Comparison of ENCODE assay signal across 22 mouse cellular contexts in genomic region chr15:12290330-12290729, GRCm38 (mm10). TPM values are rescaled to one million over a fixed set of nuclear protein-coding genes. Genes with fewer than 3 reads are reported as not detected.
"Had no signal": no experiment of that assay in that cellular context is flagged by ENCODE, and none has a peak within 500 bp of the region (broad histone marks: within the 10 kb centered on the region; RNA-seq: fewer than 3 reads in every experiment).

No protein-coding gene starts in this region.

- H3K4me3 ChIP-seq: limb, embryonic 12.5 days; limb, embryonic 15.5 days; midbrain, embryonic 12.5 days; midbrain, embryonic 15.5 days; neural tube, embryonic 12.5 days; neural tube, embryonic 15.5 days had no signal

- DNase-seq: kidney, adult 18-20 months; kidney, adult 9 months; kidney, postnatal 14 days; kidney, postnatal 4 days; left cerebral cortex, postnatal 4 days; lung, adult 2 months; lung, postnatal 14 days; lung, postnatal 4 days; right cerebral cortex, postnatal 14 days; right cerebral cortex, postnatal 4 days; thymus, adult 2 months; thymus, postnatal 14 days; thymus, postnatal 4 days had no signal

- H3K4me2 ChIP-seq: limb, embryonic 12.5 days; limb, embryonic 15.5 days; midbrain, embryonic 12.5 days; midbrain, embryonic 15.5 days; neural tube, embryonic 12.5 days; neural tube, embryonic 15.5 days had no signal

- ATAC-seq: inflammation-experienced regulatory T-cells, adult 6 months; intestine, embryonic 16.5 days; midbrain, embryonic 15.5 days had no signal

- H3K4me1 ChIP-seq: limb, embryonic 12.5 days; limb, embryonic 15.5 days; midbrain, embryonic 12.5 days; midbrain, embryonic 15.5 days; neural tube, embryonic 12.5 days had no signal

- H3K27me3 ChIP-seq: limb, embryonic 12.5 days; limb, embryonic 15.5 days; midbrain, embryonic 12.5 days; midbrain, embryonic 15.5 days; neural tube, embryonic 12.5 days; neural tube, embryonic 15.5 days had no signal

- H3K27ac ChIP-seq: limb, embryonic 12.5 days; limb, embryonic 15.5 days; midbrain, embryonic 12.5 days; midbrain, embryonic 15.5 days; neural tube, embryonic 12.5 days; neural tube, embryonic 15.5 days; stomach, postnatal 0 days had no signal

- H3K9me3 ChIP-seq: limb, embryonic 12.5 days; limb, embryonic 15.5 days; midbrain, embryonic 15.5 days; neural tube, embryonic 12.5 days; neural tube, embryonic 15.5 days had no signal

- H3K36me3 ChIP-seq: limb, embryonic 12.5 days; limb, embryonic 15.5 days; midbrain, embryonic 12.5 days; midbrain, embryonic 15.5 days; neural tube, embryonic 12.5 days; neural tube, embryonic 15.5 days had no signal

- H3K9ac ChIP-seq: limb, embryonic 12.5 days; limb, embryonic 15.5 days; midbrain, embryonic 12.5 days; midbrain, embryonic 15.5 days; neural tube, embryonic 12.5 days; neural tube, embryonic 15.5 days had no signal

RNA-seq across cellular contexts. Expression of gene 1810049J17Rik, which starts 31.4 kb away (rescaled TPM):
- polyA plus RNA-seq: inflammation-experienced regulatory T-cells, adult 6 months; lung, adult 2 months; neural tube, embryonic 15.5 days; thymus, adult 2 months had no signal
